ENCODE assay signal across 11 mouse cellular contexts in the genomic region with DNA sequence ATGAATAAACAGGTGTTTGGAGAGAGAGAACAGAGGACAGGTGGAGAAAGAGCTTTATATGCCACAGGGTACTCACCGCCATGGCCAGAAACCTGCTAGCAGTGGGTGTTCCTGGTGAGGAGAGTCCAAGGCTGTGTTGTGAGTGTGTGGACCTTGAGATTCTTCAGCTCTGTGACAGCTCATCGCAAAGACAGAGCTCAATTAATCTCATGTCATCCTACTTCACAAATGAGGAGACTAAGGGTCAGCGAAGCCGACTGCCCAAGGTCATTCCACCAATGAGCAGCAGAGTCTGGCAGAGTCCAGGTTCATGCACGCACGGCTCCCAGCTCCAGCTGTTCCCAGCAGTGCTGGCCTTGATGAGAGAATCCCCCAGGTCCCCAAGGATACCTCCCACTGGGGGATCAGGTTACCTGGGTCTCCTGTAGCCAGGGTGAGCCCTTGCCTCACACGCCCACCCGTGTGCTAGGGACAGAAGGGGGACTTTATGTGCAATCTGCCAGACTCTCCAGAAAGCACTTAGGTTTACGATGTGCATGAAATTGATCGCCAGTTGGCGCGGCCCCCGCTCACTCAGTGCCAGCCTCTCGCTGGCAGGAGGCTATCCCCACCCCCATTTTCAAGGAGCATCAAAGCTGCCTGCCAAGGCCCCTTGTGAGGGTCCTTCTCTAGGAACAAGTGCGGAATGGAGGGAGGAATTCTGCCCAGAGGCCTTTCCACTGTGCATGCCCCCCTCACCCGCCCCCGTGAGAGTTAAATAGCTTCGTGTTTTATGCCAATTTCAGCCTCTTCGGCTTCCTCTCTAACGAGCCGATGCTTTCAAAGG. TPM values are rescaled to one million over a fixed set of nuclear protein-coding genes. Genes with fewer than 3 reads are reported as not detected.
A peak's percentile ranks its signal among the peaks of the same experiment; 100 is the strongest.
DNase-seq lines count a peak whose midpoint lies in the region; ATAC-seq lines count a peak whose summit lies in the region.
"Had no signal": no experiment of that assay in that cellular context is flagged by ENCODE, and none has a peak within 500 bp of the region (broad histone marks: within the 10 kb centered on the region; RNA-seq: fewer than 3 reads in every experiment).

No protein-coding gene starts in this region.

- H3K4me3 ChIP-seq in kidney, embryonic 14.5 days (ENCODE audit: low read length) = no peak overlapping the region
- H3K4me3 ChIP-seq in forebrain, embryonic 15.5 days = no peak overlapping the region
- no peak overlapping the region for H3K4me3 ChIP-seq in limb, embryonic 13.5 days

- H3K4me1 ChIP-seq in kidney, embryonic 14.5 days (ENCODE audit: control insufficient read depth, insufficient read depth, low read length) = peaks cover 14% of the 10 kb centered on the region; the same call in 1 of the 2 replicates
- peaks cover 91% of the 10 kb centered on the region for H3K4me1 ChIP-seq in forebrain, embryonic 15.5 days
- peaks cover 50% of the 10 kb centered on the region for H3K4me1 ChIP-seq in limb, embryonic 13.5 days

- no peak overlapping the region for H3K9ac ChIP-seq in kidney, embryonic 14.5 days (ENCODE audit: low read depth, low read length)
- 0 out of 2 replicates have a peak overlapping the region, but pooled peaks have one; percentile 7 for H3K9ac ChIP-seq in forebrain, embryonic 15.5 days (replicated peaks)
- H3K9ac ChIP-seq in limb, embryonic 13.5 days = no peak overlapping the region
- H3K9ac ChIP-seq: liver, embryonic 14.5 days had no signal

- DNase-seq in kidney, adult 18-20 months = no peak
- peak; percentile 37 for DNase-seq in adrenal gland, postnatal 25 days
- no peak for DNase-seq in lung, postnatal 14 days
- no peak for DNase-seq in thymus, postnatal 14 days
- no peak for DNase-seq in cerebellum, adult 9-10 months

- ATAC-seq in kidney, embryonic 14.5 days (ENCODE audit: low FRiP score, low TSS enrichment) = peak; percentile 86
- ATAC-seq in forebrain, embryonic 15.5 days (replicated peaks) = peak; percentile 69
- peak; percentile 32; the same call in 1 of the 2 replicates for ATAC-seq in limb, embryonic 13.5 days (ENCODE audit: low FRiP score, low read depth)

- H3K9me3 ChIP-seq in kidney, embryonic 14.5 days (ENCODE audit: control insufficient read depth, low read length) = no peaks in the 10 kb centered on the region
- no peaks in the 10 kb centered on the region for H3K9me3 ChIP-seq in forebrain, embryonic 15.5 days
- H3K9me3 ChIP-seq in limb, embryonic 13.5 days = no peaks in the 10 kb centered on the region

- H3K27ac ChIP-seq in kidney, embryonic 14.5 days (ENCODE audit: low read depth, low read length) = no peak overlapping the region
- peak overlapping the region; percentile 95 for H3K27ac ChIP-seq in forebrain, embryonic 15.5 days (replicated peaks)
- H3K27ac ChIP-seq in limb, embryonic 13.5 days = no peak overlapping the region
- H3K27ac ChIP-seq: liver, embryonic 14.5 days; stomach, postnatal 0 days had no signal

- peaks cover 28% of the 10 kb centered on the region for H3K27me3 ChIP-seq in kidney, embryonic 14.5 days (ENCODE audit: control insufficient read depth, insufficient read depth, low read length)
- no peaks in the 10 kb centered on the region for H3K27me3 ChIP-seq in forebrain, embryonic 15.5 days
- peaks cover 69% of the 10 kb centered on the region for H3K27me3 ChIP-seq in limb, embryonic 13.5 days

- H3K4me2 ChIP-seq in kidney, embryonic 14.5 days (replicated peaks; ENCODE audit: low read depth, low read length) = 0 out of 2 replicates have a peak overlapping the region, but pooled peaks have one; percentile 12
- H3K4me2 ChIP-seq in forebrain, embryonic 15.5 days (replicated peaks) = peak overlapping the region; percentile 21
- peak overlapping the region; percentile 48 for H3K4me2 ChIP-seq in limb, embryonic 13.5 days (replicated peaks)

- WGBS in kidney, embryonic 14.5 days = 9% methylated on average over 21 of the region's 21 CpGs
- WGBS in forebrain, embryonic 15.5 days = 11% methylated on average over 21 of the region's 21 CpGs
- 11% methylated on average over 21 of the region's 21 CpGs for WGBS in limb, embryonic 13.5 days

- no peaks in the 10 kb centered on the region for H3K36me3 ChIP-seq in kidney, embryonic 14.5 days (ENCODE audit: control insufficient read depth, insufficient read depth, low read length)
- no peaks in the 10 kb centered on the region for H3K36me3 ChIP-seq in forebrain, embryonic 15.5 days
- no peaks in the 10 kb centered on the region for H3K36me3 ChIP-seq in limb, embryonic 13.5 days

RNA-seq across cellular contexts. Expression of gene Foxo6, which starts 27.6 kb away (rescaled TPM):
- polyA plus RNA-seq in kidney, embryonic 14.5 days (2014; fragmentation: Nextera tagmentation; extraction: Ambion mirVana) = 0.15 and 0.23 TPM in 2 replicates
- total RNA-seq in adrenal gland, postnatal 25 days (2021) = 0.71 and 1.9 TPM in 2 replicates
- 4.4 and 5.3 TPM in 2 replicates for polyA plus RNA-seq in forebrain, embryonic 15.5 days (2015; fragmentation: Nextera tagmentation; extraction: Ambion mirVana)
- 0.05 and 0.11 TPM in 2 replicates for polyA plus RNA-seq in limb, embryonic 13.5 days (2015; fragmentation: Nextera tagmentation; extraction: Ambion mirVana)
- total RNA-seq: hematopoietic stem cell, adult 5-6 weeks had no signal

Comparison
In these comparisons a context has a peak if more than half of its experiments do, and no peak if none do; other contexts are left out.
1. ATAC-seq: peak in every context shown above with its lines; median percentile 86 in kidney, embryonic 14.5 days; 69 in forebrain, embryonic 15.5 days; 32 in limb, embryonic 13.5 days.